Mouse (Mus musculus): Measurements from ENCODE around the gene Eprs.

- TF ChIP-seq CTCF (IDR thresholded peaks at IDR 0.05; ENCODE audit: control insufficient read depth, insufficient read depth, insufficient read length) (no peak), CEBPB (IDR thresholded peaks at IDR 0.05; ENCODE audit: low read depth) (no peak)
These were observed 109.9 kb downstream of the Eprs start for GRCm38 (mm10) chr1:185472730-185473129.
